Mouse (Mus musculus) forebrain, embryonic 14.5 days (tissue): Measurements from ENCODE around the gene Smim9. TPM values are rescaled to one million over a fixed set of nuclear protein-coding genes. Genes with fewer than 3 reads are reported as not detected.

Source experiments
- polyA plus RNA-seq: library from polyadenylated mRNA; unstranded; fragments of >200 nt; fragmentation: Nextera tagmentation; extraction: Ambion mirVana; gene quantifications from 2 replicates; pipeline ENCODE4 v1.2.1, GENCODE M21; 2014

The Smim9 gene
- polyA plus RNA-seq, 1 experiment from 2014 or later = not detected

Other genes starting within 250 kb of the Smim9 start
- 0.84 and 1.0 TPM in 2 replicates for gene Gab3, start 78.3 kb downstream of the Smim9 start, polyA plus RNA-seq
- 62.7 and 68.4 TPM in 2 replicates for gene Dkc1, start 67.9 kb downstream of the Smim9 start, polyA plus RNA-seq
- gene Mpp1, start 32.8 kb downstream of the Smim9 start, polyA plus RNA-seq = 17.6 and 21.5 TPM in 2 replicates
- gene Fundc2, start 218.6 kb upstream of the Smim9 start, polyA plus RNA-seq = 40.1 and 40.8 TPM in 2 replicates
- 1.8 and 1.9 TPM in 2 replicates for gene F8, start 218.8 kb upstream of the Smim9 start, polyA plus RNA-seq